Mouse (Mus musculus) lung, embryonic 16.5 days (tissue): ENCODE results near the gene Gamt. TPM values are rescaled to one million over a fixed set of nuclear protein-coding genes. Genes with fewer than 3 reads are reported as not detected.

Experiments used
- ATAC-seq: fragments of 200-750 bp; cut with Nextera tagmentation; 2 replicates; pipeline ENCODE4 v1.8.0; 2017; ENCODE audit warnings: low read depth, mild to moderate bottlenecking, moderate library complexity
- H3K27ac ChIP-seq: fragments of 300-500 bp; sonication (generic); 2 replicates; pipeline ENCODE4 v1.5.1; 2014; ENCODE audit warnings: mild to moderate bottlenecking, control low read depth, low read length
- H3K27me3 ChIP-seq: fragments of 300-500 bp; sonication (generic); 2 replicates; pipeline ENCODE4 v1.6.1; 2014; ENCODE audit warnings: low read depth, low read length, mixed read lengths; ENCODE audit not compliant: control insufficient read depth, insufficient read depth
- H3K36me3 ChIP-seq: fragments of 300-500 bp; sonication (generic); 2 replicates; pipeline ENCODE4 v1.6.1; 2014; ENCODE audit warnings: low read length; ENCODE audit not compliant: control insufficient read depth, insufficient read depth
- H3K4me1 ChIP-seq: fragments of 300-500 bp; sonication (generic); replicated peaks from 2 replicates; pipeline ENCODE4 v1.6.1; 2014; ENCODE audit warnings: low read length, mixed read lengths; ENCODE audit not compliant: control insufficient read depth, insufficient read depth
- H3K4me2 ChIP-seq: fragments of 300-500 bp; sonication (generic); 2 replicates; pipeline ENCODE4 v1.6.1; 2014; ENCODE audit warnings: low read depth, low read length, control low read depth
- H3K4me3 ChIP-seq: fragments of 300-500 bp; sonication (generic); 2 replicates; pipeline ENCODE4 v1.5.1; 2014; ENCODE audit warnings: mild to moderate bottlenecking, low read length, control low read depth
- H3K9ac ChIP-seq: fragments of 300-500 bp; sonication (generic); 2 replicates; pipeline ENCODE4 v1.6.1; 2014; ENCODE audit warnings: low read length, control low read depth
- H3K9me3 ChIP-seq: fragments of 300-500 bp; sonication (generic); 2 replicates; pipeline ENCODE4 v1.6.1; 2016; ENCODE audit warnings: low read length; ENCODE audit not compliant: control insufficient read depth
- WGBS: fragments of 180-500 bp; shearing (Covaris S2); extraction: QIAGEN DNeasy Blood & Tissue Kit; methylation state at CpG from one replicate; pipeline ENCODE4 v1.1.7; 2014; 5-methylcytosine and 5-hydroxymethylcytosine counted together
- polyA plus RNA-seq: library from polyadenylated mRNA; unstranded; fragments of >200 nt; fragmentation: Nextera tagmentation; extraction: Ambion mirVana; gene quantifications from 2 replicates; pipeline ENCODE4 v1.2.1, GENCODE M21; 2015

The Gamt gene
- polyA plus RNA-seq, 1 experiment from 2014 or later, result 27.5 TPM

GRCm38 (mm10) chr10:80276238-80276637 lies 15.4 kb upstream of the Gamt start:
- Histone ChIP-seq H3K4me3 (no peak overlapping the region), H3K4me2 (no peak overlapping the region), H3K9me3 (no peaks in the 10 kb centered on the region), H3K36me3 (peaks cover 59% of the 10 kb centered on the region), H3K27me3 (no peaks in the 10 kb centered on the region), H3K4me1 (peaks cover 6% of the 10 kb centered on the region), H3K27ac (no peak overlapping the region), H3K9ac (no peak overlapping the region)
- WGBS, result 83% methylated on average over 4 of the region's 5 CpGs
- ATAC-seq, result no peak

- Histone ChIP-seq H3K4me1 (peaks cover 7% of the 10 kb centered on the region), H3K9me3 (no peaks in the 10 kb centered on the region), H3K4me2 (no peak overlapping the region), H3K4me3 (no peak overlapping the region), H3K9ac (no peak overlapping the region), H3K36me3 (peaks cover 40% of the 10 kb centered on the region), H3K27ac (no peak overlapping the region), H3K27me3 (no peaks in the 10 kb centered on the region)
- 65% methylated on average over 3 of the region's 3 CpGs for WGBS
- 0 out of 2 replicates have a peak, but pooled peaks have one; percentile 4 for ATAC-seq
Measured at GRCm38 (mm10) chr10:80273847-80274246, 13.0 kb upstream of the Gamt start.

GRCm38 (mm10) chr10:80271870-80272585 lies 11.2 kb upstream of the Gamt start:
- Histone ChIP-seq H3K27ac (no peak overlapping the region), H3K4me2 (no peak overlapping the region), H3K36me3 (peaks cover 25% of the 10 kb centered on the region), H3K4me3 (no peak overlapping the region), H3K9me3 (no peaks in the 10 kb centered on the region), H3K9ac (no peak overlapping the region), H3K27me3 (no peaks in the 10 kb centered on the region), H3K4me1 (peaks cover 22% of the 10 kb centered on the region)
- no peak for ATAC-seq
- 81% methylated on average over 8 of the region's 8 CpGs for whole genome bisulfite sequencing

- H3K4me1 ChIP-seq, result peaks cover 29% of the 10 kb centered on the region
Measured at GRCm38 (mm10) chr10:80271186-80271843, 10.5 kb upstream of the Gamt start.

GRCm38 (mm10) chr10:80270734-80271181 lies 9.9 kb upstream of the Gamt start:
- WGBS, result 51% methylated on average over 6 of the region's 6 CpGs
- no peak overlapping the region for H3K4me3 ChIP-seq
- H3K36me3 ChIP-seq, result peaks cover 16% of the 10 kb centered on the region

More at GRCm38 (mm10) chr10:80271186-80271843, 10.5 kb upstream of the Gamt start:
- no peak overlapping the region for H3K4me2 ChIP-seq
- 79% methylated on average over 5 of the region's 5 CpGs for WGBS
- H3K36me3 ChIP-seq, result peaks cover 22% of the 10 kb centered on the region
- no peaks in the 10 kb centered on the region for H3K27me3 ChIP-seq
- no peak overlapping the region for H3K4me3 ChIP-seq
- H3K9ac ChIP-seq, result no peak overlapping the region
- no peak for ATAC-seq
- H3K27ac ChIP-seq, result no peak overlapping the region
- no peaks in the 10 kb centered on the region for H3K9me3 ChIP-seq

GRCm38 (mm10) chr10:80270099-80270498 lies 9.3 kb upstream of the Gamt start:
- Histone ChIP-seq H3K36me3 (peaks cover 16% of the 10 kb centered on the region; the same call in 1 of the 2 replicates), H3K9me3 (no peaks in the 10 kb centered on the region), H3K27me3 (no peaks in the 10 kb centered on the region), H3K4me2 (no peak overlapping the region), H3K4me1 (peaks cover 32% of the 10 kb centered on the region), H3K4me3 (no peak overlapping the region), H3K9ac (no peak overlapping the region), H3K27ac (no peak overlapping the region)
- 86% methylated on average over 2 of the region's 2 CpGs for WGBS
- no peak for ATAC-seq

More at GRCm38 (mm10) chr10:80270734-80271181, 9.9 kb upstream of the Gamt start:
- no peaks in the 10 kb centered on the region for H3K27me3 ChIP-seq
- no peak overlapping the region for H3K4me2 ChIP-seq
- no peak overlapping the region for H3K9ac ChIP-seq
- H3K9me3 ChIP-seq, result no peaks in the 10 kb centered on the region
- peaks cover 32% of the 10 kb centered on the region for H3K4me1 ChIP-seq
- no peak for ATAC-seq
- H3K27ac ChIP-seq, result 0 out of 2 replicates have a peak overlapping the region, but pooled peaks have one; percentile 22

GRCm38 (mm10) chr10:80265149-80265486 lies 4.3 kb upstream of the Gamt start:
- peak overlapping the region; percentile 82 for H3K27ac ChIP-seq
- 1% methylated on average over 18 of the region's 18 CpGs for WGBS
- no peaks in the 10 kb centered on the region for H3K27me3 ChIP-seq
- H3K4me1 ChIP-seq, result peaks cover 36% of the 10 kb centered on the region
- H3K4me3 ChIP-seq, result peak overlapping the region; percentile 80
- ATAC-seq, result no peak
- H3K9me3 ChIP-seq, result no peaks in the 10 kb centered on the region
- H3K36me3 ChIP-seq, result peaks cover 4% of the 10 kb centered on the region; the same call in 1 of the 2 replicates
- peak overlapping the region; percentile 69 for H3K4me2 ChIP-seq
- H3K9ac ChIP-seq, result peak overlapping the region; percentile 100

- ATAC-seq, result peak; percentile 50
- WGBS, result 1% methylated on average over 60 of the region's 81 CpGs
- peak overlapping the region; percentile 90 for H3K4me2 ChIP-seq
- peaks cover 42% of the 10 kb centered on the region for H3K4me1 ChIP-seq
- peaks cover 4% of the 10 kb centered on the region; the same call in 1 of the 2 replicates for H3K36me3 ChIP-seq
- peak overlapping the region; percentile 100 for H3K9ac ChIP-seq
- H3K27ac ChIP-seq, result peak overlapping the region; percentile 82
- no peaks in the 10 kb centered on the region for H3K27me3 ChIP-seq
- H3K4me3 ChIP-seq, result peak overlapping the region; percentile 80
- H3K9me3 ChIP-seq, result no peaks in the 10 kb centered on the region
Measured at GRCm38 (mm10) chr10:80264341-80265148, 3.7 kb upstream of the Gamt start.
